Mouse (Mus musculus): ENCODE results near the gene Ucp3. TPM values are rescaled to one million over a fixed set of nuclear protein-coding genes. Genes with fewer than 3 reads are reported as not detected.

The Ucp3 gene
- polyA plus RNA-seq (2016; fragmentation: Nextera tagmentation; extraction: Ambion mirVana): not detected in 2 replicates

DNA sequence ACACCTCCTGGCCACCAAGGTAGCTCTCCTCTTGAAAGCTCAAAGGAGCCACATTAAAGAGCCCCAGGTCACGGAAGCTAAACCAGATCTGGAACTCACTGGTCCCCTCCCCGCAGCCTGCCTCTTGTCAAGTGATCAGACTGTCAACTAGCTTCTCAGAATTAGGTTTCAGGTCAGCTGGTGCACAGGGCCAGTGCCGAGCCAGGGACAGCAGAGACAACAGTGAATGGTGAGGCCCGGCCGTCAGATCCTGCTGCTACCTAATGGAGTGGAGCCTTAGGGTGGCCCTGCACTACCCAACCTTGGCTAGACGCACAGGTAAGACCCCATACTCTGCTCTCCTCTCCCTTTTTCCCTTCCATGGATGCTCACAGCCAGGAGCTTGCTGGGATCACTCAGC lies at the start of gene Ucp3:
Gene Ucp3, plus strand, starts transcription at position 214 of the 400 bp plus-strand sequence.
- WGBS: 76% methylated on average over 6 of the region's 6 CpGs
- no peak for ATAC-seq (ENCODE audit: insufficient number of reproducible peaks, insufficient read depth, low FRiP score, low TSS enrichment)

DNA sequence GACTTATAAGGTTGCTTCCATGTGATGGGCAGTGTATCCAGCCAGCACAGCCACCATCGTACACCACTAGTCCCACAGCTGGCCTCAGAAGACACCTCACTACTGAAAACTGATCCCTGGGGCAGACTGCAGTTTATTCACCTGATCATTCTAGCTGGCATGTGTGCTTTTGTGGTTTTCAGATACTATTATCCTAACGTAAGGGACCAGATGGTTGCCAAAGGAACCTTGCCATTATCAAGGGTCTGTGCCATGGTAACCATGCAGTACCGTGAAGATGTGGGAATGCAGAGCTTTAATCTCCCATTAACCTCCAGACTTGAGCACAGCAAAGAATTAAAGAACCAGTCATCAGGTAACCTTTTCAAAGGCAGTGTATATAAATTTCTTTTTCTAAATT lies 47.0 kb upstream of the Ucp3 start:
- Histone ChIP-seq H3K9me3 (no peaks in the 10 kb centered on the region), H3K9ac (no peak overlapping the region), H3K4me1 (no peaks in the 10 kb centered on the region), H3K36me3 (peaks cover 74% of the 10 kb centered on the region), H3K27ac (no peak overlapping the region), H3K4me2 (replicated peaks) (no peak overlapping the region), H3K27me3 (no peaks in the 10 kb centered on the region), H3K4me3 (no peak overlapping the region)
- whole genome bisulfite sequencing: 88% methylated on average over 3 of the region's 3 CpGs
- ATAC-seq (ENCODE audit: insufficient number of reproducible peaks, insufficient read depth, low FRiP score, low TSS enrichment): no peak

More for the DNA sequence above, at the start of gene Ucp3:
- no peak within 1 kb of the TSS for H3K4me3 ChIP-seq
- peaks cover 22% of the 10 kb centered on the region for H3K36me3 ChIP-seq
- H3K4me1 ChIP-seq: no peaks in the 10 kb centered on the region
- H3K4me2 ChIP-seq (replicated peaks): no peak within 1 kb of the TSS
- no peaks in the 10 kb centered on the region for H3K9me3 ChIP-seq
- no peak within 1 kb of the TSS for H3K27ac ChIP-seq
- no peaks in the 10 kb centered on the region for H3K27me3 ChIP-seq
- H3K9ac ChIP-seq: no peak within 1 kb of the TSS

DNA sequence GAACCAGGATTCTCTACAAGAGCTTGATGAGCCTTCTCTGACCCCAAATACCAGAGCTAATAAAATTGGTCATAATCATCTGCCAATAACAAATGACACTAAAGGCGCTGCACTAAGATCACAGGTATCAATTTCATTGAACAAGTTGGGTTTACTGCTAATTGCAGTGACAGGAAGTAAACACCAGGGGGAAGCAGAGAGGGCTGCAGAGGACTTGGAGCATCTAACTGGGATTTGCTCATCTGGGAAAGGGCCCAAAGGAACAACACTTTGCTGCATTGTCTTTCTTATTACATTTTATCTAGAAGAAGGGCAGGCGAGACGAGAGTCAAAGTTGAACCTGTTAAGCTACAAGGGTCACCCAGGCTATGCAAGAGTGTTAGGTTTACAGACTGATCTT lies 43.7 kb upstream of the Ucp3 start:
- H3K9me3 ChIP-seq: no peaks in the 10 kb centered on the region
- H3K4me2 ChIP-seq (replicated peaks): no peak overlapping the region
- H3K27me3 ChIP-seq: no peaks in the 10 kb centered on the region
- no peak overlapping the region for H3K4me3 ChIP-seq
- 60% methylated on average over 3 of the region's 3 CpGs for WGBS
- no peak for ATAC-seq (ENCODE audit: insufficient number of reproducible peaks, insufficient read depth, low FRiP score, low TSS enrichment)
- H3K27ac ChIP-seq: no peak overlapping the region
- no peak overlapping the region for H3K9ac ChIP-seq
- H3K4me1 ChIP-seq: no peaks in the 10 kb centered on the region
- peaks cover 83% of the 10 kb centered on the region for H3K36me3 ChIP-seq

DNA sequence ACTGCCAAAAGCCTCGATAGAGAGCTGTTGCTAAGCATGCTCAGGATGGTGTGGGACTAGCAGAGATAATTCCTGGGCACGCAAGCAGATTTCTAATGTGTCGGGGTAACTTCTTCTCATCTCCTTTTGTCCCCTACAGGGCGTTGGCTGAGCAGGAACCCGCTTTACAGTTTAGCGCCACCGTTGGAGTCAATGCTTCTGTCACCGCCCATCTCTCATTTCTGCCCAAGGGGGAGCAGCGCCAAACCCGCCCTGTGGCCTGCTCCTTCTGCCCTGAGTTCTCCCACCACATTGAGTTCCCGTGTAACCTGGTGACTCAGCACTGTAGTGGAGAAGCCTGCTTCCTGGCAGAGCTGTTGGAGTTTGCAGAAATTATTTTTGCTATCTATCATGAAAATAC lies 42.9 kb upstream of the Ucp3 start:
- Histone ChIP-seq H3K4me3 (no peak overlapping the region), H3K9me3 (no peaks in the 10 kb centered on the region), H3K4me1 (no peaks in the 10 kb centered on the region), H3K4me2 (replicated peaks) (no peak overlapping the region), H3K36me3 (peaks cover 75% of the 10 kb centered on the region), H3K9ac (no peak overlapping the region), H3K27ac (no peak overlapping the region), H3K27me3 (no peaks in the 10 kb centered on the region)
- WGBS: 96% methylated on average over 11 of the region's 11 CpGs
- ATAC-seq (ENCODE audit: insufficient number of reproducible peaks, insufficient read depth, low FRiP score, low TSS enrichment): no peak

DNA sequence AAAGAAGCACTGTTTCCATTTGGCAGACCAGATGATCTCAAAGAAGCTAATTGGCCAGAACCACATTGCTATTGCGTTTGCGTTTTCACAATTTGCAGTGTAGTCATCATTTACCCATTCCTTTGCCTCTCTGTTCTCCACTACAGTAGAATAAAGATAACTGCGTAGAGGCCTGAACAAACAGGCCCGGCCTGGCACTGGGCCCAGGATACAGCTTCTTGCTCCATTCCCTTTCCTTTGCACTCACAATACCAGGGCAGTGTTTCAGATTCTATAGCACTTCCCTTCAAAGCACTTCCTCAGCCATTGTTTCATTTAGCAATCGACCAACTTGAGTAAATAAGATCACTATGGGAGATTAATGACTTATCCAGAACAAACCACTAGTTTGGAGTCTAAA lies 41.7 kb upstream of the Ucp3 start:
- Histone ChIP-seq H3K4me2 (replicated peaks) (no peak overlapping the region), H3K36me3 (peaks cover 79% of the 10 kb centered on the region), H3K27me3 (no peaks in the 10 kb centered on the region), H3K4me1 (no peaks in the 10 kb centered on the region), H3K27ac (no peak overlapping the region), H3K9ac (no peak overlapping the region), H3K9me3 (no peaks in the 10 kb centered on the region), H3K4me3 (no peak overlapping the region)
- 93% methylated on average over 5 of the region's 5 CpGs for WGBS
- ATAC-seq (ENCODE audit: insufficient number of reproducible peaks, insufficient read depth, low FRiP score, low TSS enrichment): no peak

DNA sequence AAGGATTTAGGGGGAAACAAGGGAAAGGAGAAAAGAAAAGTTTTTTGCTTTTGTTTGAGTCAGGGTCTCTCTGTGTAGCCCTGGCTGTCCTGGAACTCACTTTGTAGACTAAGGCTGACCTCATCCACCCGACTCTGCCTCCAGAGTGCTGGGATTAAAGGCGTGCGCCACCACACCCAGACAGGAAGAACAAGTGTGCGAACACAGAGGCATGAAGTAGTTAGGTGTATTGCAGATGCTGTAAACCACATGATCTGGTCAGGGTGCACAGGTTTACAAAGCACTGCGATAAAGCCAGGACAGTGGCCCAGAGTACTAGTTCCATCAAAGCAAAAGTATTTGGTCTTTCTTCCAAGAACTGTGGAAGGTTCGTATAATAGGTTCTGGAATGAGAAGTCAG lies 39.5 kb upstream of the Ucp3 start:
- no peaks in the 10 kb centered on the region for H3K4me1 ChIP-seq
- no peak overlapping the region for H3K27ac ChIP-seq
- 91% methylated on average over 6 of the region's 6 CpGs for WGBS
- no peak overlapping the region for H3K9ac ChIP-seq
- H3K9me3 ChIP-seq: no peaks in the 10 kb centered on the region
- ATAC-seq (ENCODE audit: insufficient number of reproducible peaks, insufficient read depth, low FRiP score, low TSS enrichment): no peak
- no peaks in the 10 kb centered on the region for H3K27me3 ChIP-seq
- no peak overlapping the region for H3K4me2 ChIP-seq (replicated peaks)
- no peak overlapping the region for H3K4me3 ChIP-seq
- peaks cover 76% of the 10 kb centered on the region for H3K36me3 ChIP-seq

DNA sequence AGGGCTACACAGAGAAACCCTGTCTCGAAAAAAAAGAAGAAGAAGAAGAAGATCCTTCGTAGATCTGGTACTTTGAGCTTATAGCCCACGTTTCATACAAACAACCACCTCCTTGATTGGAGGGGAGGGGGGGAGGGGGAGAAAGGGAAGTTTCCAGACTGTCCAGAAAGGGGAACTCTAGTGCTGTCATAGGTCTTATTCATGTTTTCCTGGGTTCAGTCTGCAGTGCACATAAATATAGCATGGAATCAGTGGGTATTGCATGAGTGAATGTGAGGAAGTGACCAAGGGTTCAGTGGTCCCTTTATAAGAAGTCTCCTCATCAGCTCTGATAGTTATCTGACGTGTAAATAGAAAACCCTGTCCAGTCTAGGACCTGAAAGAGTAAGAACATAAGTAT lies 29.1 kb upstream of the Ucp3 start:
- Histone ChIP-seq H3K9ac (no peak overlapping the region), H3K9me3 (no peaks in the 10 kb centered on the region), H3K27me3 (no peaks in the 10 kb centered on the region), H3K4me2 (replicated peaks) (no peak overlapping the region), H3K4me3 (no peak overlapping the region), H3K4me1 (no peaks in the 10 kb centered on the region), H3K36me3 (peaks cover 80% of the 10 kb centered on the region), H3K27ac (no peak overlapping the region)
- no peak for ATAC-seq (ENCODE audit: insufficient number of reproducible peaks, insufficient read depth, low FRiP score, low TSS enrichment)
- 91% methylated on average over 4 of the region's 4 CpGs for WGBS

DNA sequence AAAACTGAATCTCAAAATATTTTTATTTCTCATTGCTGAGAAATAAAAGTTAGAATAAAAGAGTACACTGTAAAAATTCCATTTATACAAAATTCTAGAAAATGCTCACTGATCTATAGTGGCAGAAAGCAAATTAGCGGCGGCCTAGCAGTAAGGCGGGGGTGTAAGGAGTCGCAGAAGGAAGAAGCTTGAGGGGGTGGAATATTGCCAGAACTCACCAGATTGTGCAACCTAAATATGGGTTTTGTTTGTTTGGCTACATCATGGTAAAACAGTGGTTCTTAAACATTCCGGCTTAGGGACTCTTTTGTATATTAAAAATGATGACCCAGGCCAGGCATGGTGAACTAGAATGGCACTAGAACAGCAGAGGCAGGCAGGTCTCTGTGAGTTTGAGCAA lies 26.5 kb upstream of the Ucp3 start:
- peaks cover 81% of the 10 kb centered on the region for H3K36me3 ChIP-seq
- no peaks in the 10 kb centered on the region for H3K4me1 ChIP-seq
- no peaks in the 10 kb centered on the region for H3K27me3 ChIP-seq
- no peak for ATAC-seq (ENCODE audit: insufficient number of reproducible peaks, insufficient read depth, low FRiP score, low TSS enrichment)
- no peak overlapping the region for H3K4me3 ChIP-seq
- H3K9ac ChIP-seq: no peak overlapping the region
- H3K4me2 ChIP-seq (replicated peaks): no peak overlapping the region
- no peak overlapping the region for H3K27ac ChIP-seq
- no peaks in the 10 kb centered on the region for H3K9me3 ChIP-seq
- WGBS: 96% methylated on average over 5 of the region's 5 CpGs

DNA sequence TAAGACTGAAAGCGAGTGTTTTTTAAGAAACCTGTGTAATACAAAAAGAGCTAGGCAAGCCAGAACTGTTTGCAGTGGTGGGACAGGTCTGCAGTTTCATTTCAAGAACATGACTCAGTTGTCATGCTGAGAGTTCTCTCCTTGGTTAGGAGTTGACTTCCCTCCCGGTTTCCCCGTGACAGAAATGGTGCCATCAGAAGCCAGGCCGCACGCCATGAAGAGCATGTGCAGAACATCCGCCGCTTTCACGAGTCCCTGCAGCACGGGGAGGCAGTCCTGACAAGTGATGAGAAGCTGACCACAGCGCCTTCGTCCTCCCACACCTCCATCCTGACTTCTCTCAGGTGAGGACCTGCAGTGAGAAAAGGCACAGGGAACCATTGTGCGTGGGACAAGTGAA lies 24.3 kb upstream of the Ucp3 start:
- 94% methylated on average over 12 of the region's 12 CpGs for WGBS
- H3K27ac ChIP-seq: no peak overlapping the region
- no peak for ATAC-seq (ENCODE audit: insufficient number of reproducible peaks, insufficient read depth, low FRiP score, low TSS enrichment)
- H3K4me3 ChIP-seq: no peak overlapping the region
- H3K9ac ChIP-seq: no peak overlapping the region
- H3K27me3 ChIP-seq: no peaks in the 10 kb centered on the region
- H3K4me2 ChIP-seq (replicated peaks): no peak overlapping the region
- peaks cover 82% of the 10 kb centered on the region for H3K36me3 ChIP-seq
- H3K9me3 ChIP-seq: no peaks in the 10 kb centered on the region
- no peaks in the 10 kb centered on the region for H3K4me1 ChIP-seq

DNA sequence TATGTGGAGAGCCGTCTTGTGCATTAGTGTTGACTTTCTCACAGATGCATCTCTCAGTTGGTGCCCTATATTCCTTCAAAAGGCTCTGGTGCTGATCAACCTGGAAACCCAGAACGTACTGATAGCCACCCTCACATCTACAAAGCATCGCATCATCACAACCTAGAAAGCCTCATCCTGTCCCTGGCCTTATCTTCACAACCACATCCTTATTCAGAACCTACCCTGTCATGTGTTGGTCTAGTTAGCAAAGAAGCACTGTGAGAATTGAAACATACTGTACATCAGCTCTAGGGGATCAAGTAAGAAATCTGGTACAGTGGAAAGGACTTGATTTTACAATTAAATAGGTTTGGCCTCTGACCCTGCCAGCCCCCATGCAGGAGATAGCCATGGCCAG lies 23.8 kb upstream of the Ucp3 start:
- Histone ChIP-seq H3K4me2 (replicated peaks) (no peak overlapping the region), H3K27me3 (no peaks in the 10 kb centered on the region), H3K4me1 (no peaks in the 10 kb centered on the region), H3K4me3 (no peak overlapping the region), H3K9me3 (no peaks in the 10 kb centered on the region), H3K36me3 (peaks cover 81% of the 10 kb centered on the region), H3K9ac (no peak overlapping the region), H3K27ac (no peak overlapping the region)
- 95% methylated on average over 3 of the region's 3 CpGs for WGBS
- ATAC-seq (ENCODE audit: insufficient number of reproducible peaks, insufficient read depth, low FRiP score, low TSS enrichment): no peak

DNA sequence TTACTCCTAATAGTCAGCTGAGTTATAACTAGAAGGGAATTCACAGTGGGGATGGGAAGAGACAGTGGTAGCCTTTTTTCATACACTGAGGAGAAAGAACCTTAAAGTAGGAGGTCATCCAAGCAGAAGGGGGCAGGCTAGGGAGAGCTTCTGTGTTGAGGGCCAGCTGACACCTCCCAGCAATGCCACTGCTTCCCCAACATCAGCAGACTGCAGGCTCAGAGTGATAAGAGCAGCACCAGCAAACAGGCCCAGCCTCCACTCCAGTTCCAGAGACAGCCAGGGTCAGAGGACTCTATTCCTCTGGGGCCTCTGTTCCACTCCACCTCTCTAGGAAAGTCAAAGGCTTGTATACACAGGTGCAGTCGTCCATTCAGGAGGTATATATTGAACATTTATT lies 14.6 kb upstream of the Ucp3 start:
- H3K36me3 ChIP-seq: peaks cover 79% of the 10 kb centered on the region
- WGBS: 70% methylated on average over 1 of the region's 1 CpGs

DNA sequence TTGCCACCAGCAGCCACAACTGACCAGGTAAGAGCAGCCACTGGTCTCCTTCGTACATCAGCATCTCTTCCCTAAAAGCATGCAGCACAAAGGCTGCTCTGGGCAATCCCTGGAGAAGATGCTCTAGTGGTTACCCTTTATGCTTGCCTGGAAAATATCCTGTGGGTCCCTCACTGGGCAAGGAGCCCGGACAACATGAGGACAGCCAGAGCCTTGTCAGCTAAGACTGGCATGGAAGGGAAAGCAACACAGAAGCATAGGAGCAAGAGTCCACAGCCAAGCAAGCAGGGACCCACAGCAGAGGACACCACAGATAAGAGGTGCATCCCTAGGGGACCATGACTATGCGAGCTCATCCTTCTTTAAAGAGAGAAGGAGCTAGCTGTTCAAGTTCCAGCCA lies 12.9 kb upstream of the Ucp3 start:
- Histone ChIP-seq H3K9ac (no peak overlapping the region), H3K4me2 (replicated peaks) (no peak overlapping the region), H3K27me3 (no peaks in the 10 kb centered on the region), H3K4me1 (no peaks in the 10 kb centered on the region), H3K4me3 (no peak overlapping the region), H3K9me3 (no peaks in the 10 kb centered on the region), H3K36me3 (peaks cover 75% of the 10 kb centered on the region), H3K27ac (no peak overlapping the region)
- no peak for ATAC-seq (ENCODE audit: insufficient number of reproducible peaks, insufficient read depth, low FRiP score, low TSS enrichment)
- 97% methylated on average over 3 of the region's 3 CpGs for WGBS

More for the DNA sequence above, 14.6 kb upstream of the Ucp3 start:
- H3K27me3 ChIP-seq: no peaks in the 10 kb centered on the region
- no peaks in the 10 kb centered on the region for H3K9me3 ChIP-seq
- no peak overlapping the region for H3K9ac ChIP-seq
- H3K4me1 ChIP-seq: no peaks in the 10 kb centered on the region
- H3K27ac ChIP-seq: no peak overlapping the region
- no peak for ATAC-seq (ENCODE audit: insufficient number of reproducible peaks, insufficient read depth, low FRiP score, low TSS enrichment)
- H3K4me3 ChIP-seq: no peak overlapping the region
- no peak overlapping the region for H3K4me2 ChIP-seq (replicated peaks)

DNA sequence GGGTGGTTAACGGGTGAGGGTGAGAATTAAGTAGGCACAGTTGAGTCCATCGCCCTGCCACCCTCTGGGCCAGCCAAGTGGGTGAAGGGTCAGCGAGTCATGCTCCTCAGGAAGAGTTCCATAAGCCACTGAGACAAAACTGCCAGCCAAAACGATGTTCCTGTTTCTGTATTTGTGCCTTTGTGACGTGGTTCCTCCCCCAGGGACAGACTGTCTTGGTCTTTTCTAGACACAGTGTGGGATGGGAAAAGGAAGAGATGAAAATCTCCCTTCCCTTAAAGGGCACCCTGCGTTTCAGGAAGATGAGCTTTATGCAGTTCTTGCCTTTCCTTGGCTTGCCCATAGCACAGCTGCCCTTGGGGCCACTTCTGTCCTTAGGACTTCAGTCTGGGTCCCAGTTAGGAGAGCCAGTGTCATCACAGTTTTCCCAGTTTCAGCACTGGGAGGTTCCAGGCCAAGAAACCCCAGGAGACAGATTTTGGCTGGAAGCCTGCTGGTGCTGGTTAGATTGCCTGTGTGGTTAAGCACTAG lies 11.1 kb upstream of the Ucp3 start:
- H3K27ac ChIP-seq: no peak overlapping the region
- H3K4me3 ChIP-seq: no peak overlapping the region
- no peaks in the 10 kb centered on the region for H3K9me3 ChIP-seq
- no peak overlapping the region for H3K9ac ChIP-seq
- 87% methylated on average over 6 of the region's 6 CpGs for WGBS
- H3K27me3 ChIP-seq: no peaks in the 10 kb centered on the region
- ATAC-seq (ENCODE audit: insufficient number of reproducible peaks, insufficient read depth, low FRiP score, low TSS enrichment): no peak
- no peak overlapping the region for H3K4me2 ChIP-seq (replicated peaks)
- H3K4me1 ChIP-seq: 0 out of 2 replicates have a peak, but pooled peaks cover 4% of the 10 kb centered on the region
- peaks cover 60% of the 10 kb centered on the region for H3K36me3 ChIP-seq

All from embryonic facial prominence, embryonic 12.5 days (tissue).